Mouse (Mus musculus) liver, embryonic 15.5 days (tissue): ENCODE measurements around the gene Csf3r. TPM values are rescaled to one million over a fixed set of nuclear protein-coding genes. Genes with fewer than 3 reads are reported as not detected.
A peak's percentile ranks its signal among the peaks of the same experiment; 100 is the strongest.

Experiments
- ATAC-seq: fragments of 200-750 bp; cut with Nextera tagmentation; 2 replicates; pipeline ENCODE4 v1.8.0; 2017; ENCODE audit warnings: moderate number of reproducible peaks, mild to moderate bottlenecking, moderate library complexity; ENCODE audit not compliant: insufficient read depth
- H3K27ac ChIP-seq: fragments of 300-500 bp; sonication (generic); replicated peaks from 2 replicates; pipeline ENCODE4 v1.5.1; 2015; ENCODE audit warnings: mild to moderate bottlenecking, inconsistent platforms
- H3K27me3 ChIP-seq: fragments of 300-500 bp; sonication (generic); 2 replicates; pipeline ENCODE4 v1.6.1; 2015; ENCODE audit warnings: mild to moderate bottlenecking, inconsistent platforms
- H3K36me3 ChIP-seq: fragments of 300-500 bp; sonication (generic); replicated peaks from 2 replicates; pipeline ENCODE4 v1.6.1; 2015; ENCODE audit warnings: moderate library complexity, mild to moderate bottlenecking, inconsistent platforms
- H3K4me1 ChIP-seq: fragments of 300-500 bp; sonication (generic); replicated peaks from 2 replicates; pipeline ENCODE4 v1.6.1; 2015; ENCODE audit warnings: inconsistent platforms
- H3K4me2 ChIP-seq: fragments of 300-500 bp; sonication (generic); 2 replicates; pipeline ENCODE4 v1.6.1; 2015; ENCODE audit warnings: moderate library complexity, mild to moderate bottlenecking, inconsistent platforms
- H3K4me3 ChIP-seq: fragments of 300-500 bp; sonication (generic); replicated peaks from 2 replicates; pipeline ENCODE4 v1.5.1; 2015; ENCODE audit warnings: mild to moderate bottlenecking, inconsistent platforms
- H3K9ac ChIP-seq: fragments of 300-500 bp; sonication (generic); 2 replicates; pipeline ENCODE4 v1.6.1; 2015; ENCODE audit warnings: moderate library complexity, mild to moderate bottlenecking, inconsistent platforms
- H3K9me3 ChIP-seq: fragments of 300-500 bp; sonication (generic); replicated peaks from 2 replicates; pipeline ENCODE4 v1.6.1; 2016; ENCODE audit warnings: inconsistent platforms
- WGBS: fragments of 180-500 bp; shearing (Covaris S2); methylation state at CpG from one replicate; pipeline ENCODE4 v1.1.7; 2015; ENCODE audit warnings: mixed read lengths; ENCODE audit not compliant: insufficient replicate concordance; 5-methylcytosine and 5-hydroxymethylcytosine counted together
- polyA plus RNA-seq: library from polyadenylated mRNA; unstranded; fragments of >200 nt; fragmentation: Nextera tagmentation; extraction: Ambion mirVana; gene quantifications from 2 replicates; pipeline ENCODE4 v1.2.1, GENCODE M21; 2015

Gene Csf3r
- polyA plus RNA-seq, 1 experiment from 2014 or later: 4.4 TPM

- H3K9me3 ChIP-seq: peaks cover 4% of the 10 kb centered on the region; the same call in 1 of the 2 replicates
- no peaks in the 10 kb centered on the region for H3K27me3 ChIP-seq
- no peaks in the 10 kb centered on the region for H3K4me1 ChIP-seq
- no peak overlapping the region for H3K27ac ChIP-seq
- no peaks in the 10 kb centered on the region for H3K36me3 ChIP-seq
- WGBS: 66% methylated on average over 12 of the region's 12 CpGs
- H3K4me2 ChIP-seq: no peak overlapping the region
- no peak overlapping the region for H3K9ac ChIP-seq
- no peak overlapping the region for H3K4me3 ChIP-seq
- ATAC-seq: no peak
Measured at GRCm38 (mm10) chr4:126001311-126002199, 22.8 kb upstream of the Csf3r start.

- Histone ChIP-seq H3K9me3 (no peaks in the 10 kb centered on the region), H3K4me2 (no peak overlapping the region), H3K27ac (peak overlapping the region; percentile 55; the same call in 1 of the 2 replicates), H3K9ac (no peak overlapping the region), H3K36me3 (no peaks in the 10 kb centered on the region), H3K27me3 (no peaks in the 10 kb centered on the region), H3K4me3 (no peak overlapping the region), H3K4me1 (no peaks in the 10 kb centered on the region; the same call in 1 of the 2 replicates)
- 54% methylated on average over 7 of the region's 7 CpGs for WGBS
- ATAC-seq: peak; percentile 43
Measured at GRCm38 (mm10) chr4:126017676-126018332, 6.5 kb upstream of the Csf3r start.

- peak overlapping the region; percentile 20; the same call in 1 of the 2 replicates for H3K27ac ChIP-seq
- 55% methylated on average over 11 of the region's 11 CpGs for WGBS
- no peak overlapping the region for H3K4me2 ChIP-seq
- ATAC-seq: no peak
- no peaks in the 10 kb centered on the region for H3K9me3 ChIP-seq
- no peaks in the 10 kb centered on the region for H3K36me3 ChIP-seq
- H3K4me1 ChIP-seq: no peaks in the 10 kb centered on the region; the same call in 1 of the 2 replicates
- H3K9ac ChIP-seq: no peak overlapping the region
- no peak overlapping the region for H3K4me3 ChIP-seq
- no peaks in the 10 kb centered on the region for H3K27me3 ChIP-seq
Measured at GRCm38 (mm10) chr4:126018966-126019538, 5.3 kb upstream of the Csf3r start.

- peaks cover 6% of the 10 kb centered on the region; the same call in 1 of the 2 replicates for H3K27me3 ChIP-seq
- 55% methylated on average over 5 of the region's 5 CpGs for WGBS
- H3K4me1 ChIP-seq: peaks cover 20% of the 10 kb centered on the region; the same call in 1 of the 2 replicates
- H3K4me2 ChIP-seq: peak overlapping the region; percentile 23
- H3K9ac ChIP-seq: no peak overlapping the region
- no peaks in the 10 kb centered on the region for H3K9me3 ChIP-seq
- no peak overlapping the region for H3K27ac ChIP-seq
- H3K4me3 ChIP-seq: peak overlapping the region; percentile 37
- no peaks in the 10 kb centered on the region for H3K36me3 ChIP-seq
- no peak for ATAC-seq
Measured at GRCm38 (mm10) chr4:126025801-126026200, 1.5 kb downstream of the Csf3r start.

- Histone ChIP-seq H3K4me1 (peaks cover 20% of the 10 kb centered on the region; the same call in 1 of the 2 replicates), H3K27ac (no peak overlapping the region), H3K9ac (no peak overlapping the region), H3K9me3 (no peaks in the 10 kb centered on the region), H3K36me3 (no peaks in the 10 kb centered on the region), H3K4me2 (no peak overlapping the region), H3K27me3 (peaks cover 6% of the 10 kb centered on the region; the same call in 1 of the 2 replicates), H3K4me3 (no peak overlapping the region)
- ATAC-seq: no peak
- 23% methylated on average over 3 of the region's 3 CpGs for WGBS
Measured at GRCm38 (mm10) chr4:126027980-126028379, 3.6 kb downstream of the Csf3r start.

GRCm38 (mm10) chr4:126029042-126029441 is 4.7 kb downstream of the Csf3r start:
- H3K4me3 ChIP-seq: no peak overlapping the region
- no peaks in the 10 kb centered on the region for H3K9me3 ChIP-seq
- WGBS: 25% methylated on average over 3 of the region's 3 CpGs
- no peak overlapping the region for H3K27ac ChIP-seq
- H3K4me2 ChIP-seq: no peak overlapping the region
- ATAC-seq: no peak
- H3K27me3 ChIP-seq: peaks cover 6% of the 10 kb centered on the region; the same call in 1 of the 2 replicates
- no peaks in the 10 kb centered on the region for H3K36me3 ChIP-seq
- H3K4me1 ChIP-seq: peaks cover 20% of the 10 kb centered on the region; the same call in 1 of the 2 replicates
- H3K9ac ChIP-seq: no peak overlapping the region

GRCm38 (mm10) chr4:126030705-126031104 is 6.4 kb downstream of the Csf3r start:
- no peak for ATAC-seq
- WGBS: 37% methylated on average over 5 of the region's 5 CpGs
- no peak overlapping the region for H3K4me2 ChIP-seq

GRCm38 (mm10) chr4:126035413-126035812 is 11.1 kb downstream of the Csf3r start:
- no peaks in the 10 kb centered on the region for H3K4me1 ChIP-seq
- no peak for ATAC-seq
- no peaks in the 10 kb centered on the region for H3K27me3 ChIP-seq
- no peaks in the 10 kb centered on the region for H3K36me3 ChIP-seq
- H3K4me3 ChIP-seq: no peak overlapping the region
- WGBS: 70% methylated on average over 5 of the region's 5 CpGs
- H3K4me2 ChIP-seq: no peak overlapping the region
- H3K27ac ChIP-seq: no peak overlapping the region
- no peaks in the 10 kb centered on the region for H3K9me3 ChIP-seq
- no peak overlapping the region for H3K9ac ChIP-seq

More at GRCm38 (mm10) chr4:126030705-126031104, 6.4 kb downstream of the Csf3r start:
- no peak overlapping the region for H3K27ac ChIP-seq
- peaks cover 20% of the 10 kb centered on the region; the same call in 1 of the 2 replicates for H3K4me1 ChIP-seq
- no peaks in the 10 kb centered on the region for H3K27me3 ChIP-seq
- H3K9ac ChIP-seq: no peak overlapping the region
- H3K36me3 ChIP-seq: no peaks in the 10 kb centered on the region
- no peaks in the 10 kb centered on the region for H3K9me3 ChIP-seq
- H3K4me3 ChIP-seq: no peak overlapping the region

- Histone ChIP-seq H3K4me2 (peak within 1 kb of the TSS; percentile 87), H3K9ac (peak within 1 kb of the TSS; percentile 75), H3K4me1 (peaks cover 21% of the 10 kb centered on the region), H3K27ac (peak within 1 kb of the TSS; percentile 66), H3K4me3 (peak within 1 kb of the TSS; percentile 69), H3K27me3 (no peaks in the 10 kb centered on the region), H3K36me3 (peaks cover 22% of the 10 kb centered on the region), H3K9me3 (no peaks in the 10 kb centered on the region)
- under 1% methylated on average over 56 of the region's 56 CpGs for WGBS
- ATAC-seq: peak; percentile 89
Measured at GRCm38 (mm10) chr4:126046851-126047585, 22.7 kb downstream of the Csf3r start, which contains the start of gene Mrps15. Mrps15 (plus strand) TSS chr4:126046925.

GRCm38 (mm10) chr4:126051617-126052016 is 27.3 kb downstream of the Csf3r start:
- Histone ChIP-seq H3K27ac (no peak overlapping the region), H3K4me1 (peaks cover 19% of the 10 kb centered on the region), H3K9ac (no peak overlapping the region), H3K4me3 (no peak overlapping the region), H3K4me2 (no peak overlapping the region), H3K36me3 (peaks cover 64% of the 10 kb centered on the region), H3K9me3 (no peaks in the 10 kb centered on the region), H3K27me3 (no peaks in the 10 kb centered on the region)
- 54% methylated on average over 7 of the region's 7 CpGs for WGBS
- no peak for ATAC-seq
